Mouse (Mus musculus): ENCODE results near the gene Taar7f. TPM values are rescaled to one million over a fixed set of nuclear protein-coding genes. Genes with fewer than 3 reads are reported as not detected.
"Not testable (repeated sequence)": the region's sequence is repeated elsewhere in the genome, so short reads cannot be mapped to it uniquely, and the experiment has no call there.

Gene Taar7f
- not detected in 2 replicates for polyA plus RNA-seq (2015; fragmentation: Nextera tagmentation; extraction: Ambion mirVana)

DNA sequence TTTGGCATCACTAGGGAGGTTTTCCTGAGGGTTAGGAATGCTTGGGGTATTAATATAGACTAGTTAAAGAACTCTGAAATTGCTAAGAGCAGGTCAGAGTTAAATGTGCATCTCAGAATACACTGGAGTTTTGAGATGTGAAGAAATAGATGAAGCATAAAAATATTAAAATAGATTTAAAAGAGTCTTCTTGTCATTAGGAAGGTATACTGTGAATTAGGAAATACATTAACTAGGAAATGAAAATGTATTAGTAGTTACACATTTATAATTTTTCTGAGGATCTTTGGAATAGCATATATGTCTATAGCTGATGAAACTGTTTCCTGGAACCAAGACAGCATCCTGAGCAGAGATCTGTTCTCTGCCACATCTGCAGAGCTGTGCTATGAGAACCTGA, at the start of gene Taar7f:
Gene Taar7f, plus strand, starts transcription at position 301 of the 400 bp plus-strand sequence.
- no peak within 1 kb of the TSS for H3K4me3 ChIP-seq
- H3K9ac ChIP-seq = no peak within 1 kb of the TSS
- ATAC-seq (ENCODE audit: low FRiP score) = no peak
- no peaks in the 10 kb centered on the region for H3K27me3 ChIP-seq
- H3K36me3 ChIP-seq = no peaks in the 10 kb centered on the region
- no peak within 1 kb of the TSS for H3K4me2 ChIP-seq
- H3K9me3 ChIP-seq = no peaks in the 10 kb centered on the region
- no peaks in the 10 kb centered on the region for H3K4me1 ChIP-seq (replicated peaks)
- H3K27ac ChIP-seq = no peak within 1 kb of the TSS

DNA sequence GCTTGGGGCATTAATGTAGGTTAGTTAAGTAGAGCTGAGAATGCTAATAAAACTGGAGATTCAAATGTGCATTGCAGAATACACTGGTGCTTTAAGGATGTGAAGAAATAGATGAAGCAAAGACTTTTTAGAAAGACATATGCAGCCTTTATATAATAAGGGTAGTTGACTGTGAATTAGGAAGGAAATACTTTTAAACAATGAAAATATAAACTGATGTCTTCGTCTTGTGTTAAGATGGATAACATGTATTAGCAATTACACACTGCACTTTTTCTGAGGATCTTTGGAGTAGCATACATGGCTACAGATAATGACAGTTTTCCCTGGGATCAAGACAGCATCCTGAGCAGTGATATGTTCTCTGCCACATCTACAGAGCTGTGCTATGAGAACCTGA, 49.7 kb upstream of the Taar7f start, which contains the start of gene Taar7b:
Gene Taar7b, plus strand, starts transcription at position 301 of the 400 bp plus-strand sequence.
- ATAC-seq (ENCODE audit: low FRiP score) = no peak
- Histone ChIP-seq H3K36me3 (no peaks in the 10 kb centered on the region), H3K9ac (no peak within 1 kb of the TSS), H3K9me3 (no peaks in the 10 kb centered on the region), H3K4me2 (no peak within 1 kb of the TSS), H3K27ac (no peak within 1 kb of the TSS), H3K27me3 (no peaks in the 10 kb centered on the region), H3K4me3 (no peak within 1 kb of the TSS), H3K4me1 (replicated peaks) (no peaks in the 10 kb centered on the region)
- WGBS = 93% methylated on average over 1 of the region's 1 CpGs

DNA sequence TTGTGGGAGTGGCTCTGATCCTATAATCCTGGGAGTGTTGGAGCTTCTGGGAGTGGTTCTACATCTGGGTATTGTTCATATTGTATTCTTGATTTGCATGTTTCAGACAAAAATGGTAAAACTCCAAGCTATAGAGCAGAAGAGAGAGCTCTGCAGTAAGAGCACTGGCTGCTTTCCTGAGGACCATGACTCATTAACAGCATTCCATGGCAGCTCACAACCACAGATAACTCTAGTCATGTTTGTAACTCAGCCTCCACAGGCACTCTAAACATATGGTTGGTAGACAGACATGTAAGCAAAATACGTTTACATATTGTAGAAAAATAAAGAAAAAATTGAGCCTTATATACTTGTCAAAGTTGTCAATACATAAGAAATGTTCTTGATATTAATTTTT, 42.9 kb upstream of the Taar7f start:
- Histone ChIP-seq H3K36me3 (no peaks in the 10 kb centered on the region), H3K9me3 (no peaks in the 10 kb centered on the region), H3K4me2 (no peak overlapping the region), H3K9ac (no peak overlapping the region), H3K27me3 (no peaks in the 10 kb centered on the region), H3K4me3 (no peak overlapping the region), H3K27ac (no peak overlapping the region), H3K4me1 (replicated peaks) (no peaks in the 10 kb centered on the region)
- ATAC-seq (ENCODE audit: low FRiP score) = no peak
- 88% methylated on average over 1 of the region's 1 CpGs for WGBS

DNA sequence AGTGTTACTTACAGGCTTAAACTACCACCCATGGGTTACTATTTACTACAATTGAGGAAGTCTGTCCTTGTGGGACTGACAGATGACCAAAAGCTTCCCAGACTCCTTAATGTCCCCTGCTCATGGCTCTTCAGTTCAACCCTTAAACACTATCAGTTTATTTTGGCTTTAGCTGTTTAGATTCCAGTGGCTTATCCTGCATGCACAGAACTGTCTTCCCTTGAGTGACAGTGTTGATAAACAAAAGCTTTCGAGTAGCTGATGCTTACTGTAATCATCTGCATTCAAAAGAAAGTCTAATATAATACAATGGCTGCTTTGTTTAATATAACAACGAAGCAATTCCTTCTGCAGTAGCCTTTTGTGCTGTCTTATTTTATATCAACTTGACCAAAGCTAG, 42.3 kb upstream of the Taar7f start:
- Histone ChIP-seq H3K4me3 (no peak overlapping the region), H3K9me3 (no peaks in the 10 kb centered on the region), H3K36me3 (no peaks in the 10 kb centered on the region), H3K27ac (no peak overlapping the region), H3K4me1 (replicated peaks) (no peaks in the 10 kb centered on the region), H3K27me3 (no peaks in the 10 kb centered on the region), H3K4me2 (no peak overlapping the region), H3K9ac (no peak overlapping the region)
- 62% methylated on average over 2 of the region's 2 CpGs for WGBS
- ATAC-seq (ENCODE audit: low FRiP score) = no peak

DNA sequence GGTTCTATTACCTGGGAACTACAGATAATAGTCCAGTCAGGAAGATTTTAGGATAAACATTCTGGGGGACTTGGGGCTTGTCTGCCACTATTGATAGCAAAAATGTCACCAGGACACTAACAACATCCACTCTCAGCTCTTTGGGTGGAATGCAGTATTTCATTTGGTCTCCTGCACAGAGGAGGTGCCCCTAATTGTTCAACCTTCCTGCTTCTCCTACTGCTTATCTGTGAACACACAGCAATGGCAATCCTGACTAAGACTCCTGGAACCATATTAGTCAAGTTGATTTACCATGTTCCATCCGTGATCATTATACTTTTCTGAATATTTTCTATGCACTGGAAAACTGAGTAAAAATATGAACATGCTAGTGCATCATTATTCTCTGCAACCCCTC, 41.2 kb upstream of the Taar7f start:
- no peaks in the 10 kb centered on the region for H3K4me1 ChIP-seq (replicated peaks)
- no peak for ATAC-seq (ENCODE audit: low FRiP score)
- H3K27ac ChIP-seq = no peak overlapping the region
- H3K27me3 ChIP-seq = no peaks in the 10 kb centered on the region
- no peaks in the 10 kb centered on the region for H3K9me3 ChIP-seq
- 94% methylated on average over 1 of the region's 1 CpGs for WGBS
- H3K4me2 ChIP-seq = no peak overlapping the region
- H3K4me3 ChIP-seq = no peak overlapping the region
- H3K9ac ChIP-seq = no peak overlapping the region
- H3K36me3 ChIP-seq = no peaks in the 10 kb centered on the region

DNA sequence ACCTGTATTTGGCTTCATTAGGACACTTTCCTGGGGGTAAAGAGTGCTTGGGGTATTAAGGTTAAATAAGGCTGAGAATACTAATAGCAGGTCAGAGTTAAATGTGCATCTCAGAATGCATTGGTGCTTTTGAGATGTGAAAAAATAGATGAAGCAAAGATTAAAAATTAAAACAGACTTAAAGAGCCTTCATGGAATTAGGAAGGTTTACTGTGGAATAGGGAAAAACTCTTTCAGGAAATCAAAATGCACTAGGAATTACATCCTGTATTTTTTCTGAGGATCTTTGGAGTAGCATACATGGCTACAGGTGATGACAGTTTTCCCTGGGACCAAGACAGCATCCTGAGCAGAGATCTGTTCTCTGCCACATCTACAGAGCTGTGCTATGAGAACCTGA, 22.4 kb upstream of the Taar7f start, which contains the start of gene Taar7d:
Gene Taar7d, plus strand, starts transcription at position 301 of the 400 bp plus-strand sequence.
- no peaks in the 10 kb centered on the region for H3K27me3 ChIP-seq
- no peak within 1 kb of the TSS for H3K27ac ChIP-seq
- no peak within 1 kb of the TSS for H3K4me3 ChIP-seq
- H3K4me1 ChIP-seq (replicated peaks) = no peaks in the 10 kb centered on the region
- no peaks in the 10 kb centered on the region for H3K36me3 ChIP-seq
- no peak within 1 kb of the TSS for H3K4me2 ChIP-seq
- H3K9ac ChIP-seq = no peak within 1 kb of the TSS
- H3K9me3 ChIP-seq = no peaks in the 10 kb centered on the region
- ATAC-seq (ENCODE audit: low FRiP score) = no peak

DNA sequence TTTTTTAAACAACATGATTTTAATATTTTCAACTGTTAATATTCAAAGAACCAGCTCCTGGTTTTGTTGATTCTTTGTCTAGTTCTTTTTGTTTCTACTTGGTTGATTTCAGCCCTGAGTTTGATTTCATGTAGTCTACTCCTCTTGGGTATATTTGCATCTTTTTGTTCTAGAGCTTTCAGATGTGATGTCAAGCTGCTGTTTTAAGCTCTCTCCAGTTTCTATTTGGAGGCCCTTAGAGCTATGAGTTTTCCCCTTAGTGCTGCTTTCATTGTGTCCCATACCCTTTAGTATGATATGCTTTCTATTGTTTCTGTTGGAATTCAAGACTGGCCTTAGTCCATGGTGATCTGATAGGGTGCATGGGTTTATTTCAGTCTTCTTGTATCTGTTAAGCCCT, 18.0 kb upstream of the Taar7f start:
- H3K9me3 ChIP-seq = no peaks in the 10 kb centered on the region
- H3K4me1 ChIP-seq (replicated peaks) = no peaks in the 10 kb centered on the region
- no peak for ATAC-seq (ENCODE audit: low FRiP score)
- no peak overlapping the region for H3K9ac ChIP-seq
- no peaks in the 10 kb centered on the region for H3K36me3 ChIP-seq
- no peaks in the 10 kb centered on the region for H3K27me3 ChIP-seq
- H3K27ac ChIP-seq = no peak overlapping the region
- no peak overlapping the region for H3K4me3 ChIP-seq
- no peak overlapping the region for H3K4me2 ChIP-seq

DNA sequence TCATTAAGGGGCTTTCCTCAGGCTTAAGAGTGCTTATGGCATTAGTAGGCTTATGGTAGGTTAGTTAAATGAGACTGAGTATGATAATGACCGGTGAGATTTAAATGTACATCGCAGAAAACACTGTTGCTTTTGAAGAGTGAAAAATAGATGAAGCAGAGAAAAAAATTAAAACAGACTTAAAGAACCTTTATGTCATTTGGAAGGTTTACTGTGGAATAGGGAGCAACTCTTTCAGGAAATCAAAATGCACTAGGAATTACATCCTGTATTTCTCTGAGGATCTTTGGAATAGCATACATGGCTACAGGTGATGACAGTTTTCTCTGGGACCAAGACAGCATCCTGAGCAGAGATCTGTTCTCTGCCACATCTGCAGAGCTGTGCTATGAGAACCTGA, 12.0 kb upstream of the Taar7f start, which contains the start of gene Taar7e:
Gene Taar7e, plus strand, starts transcription at position 301 of the 400 bp plus-strand sequence.
- WGBS = 91% methylated on average over 2 of the region's 2 CpGs

DNA sequence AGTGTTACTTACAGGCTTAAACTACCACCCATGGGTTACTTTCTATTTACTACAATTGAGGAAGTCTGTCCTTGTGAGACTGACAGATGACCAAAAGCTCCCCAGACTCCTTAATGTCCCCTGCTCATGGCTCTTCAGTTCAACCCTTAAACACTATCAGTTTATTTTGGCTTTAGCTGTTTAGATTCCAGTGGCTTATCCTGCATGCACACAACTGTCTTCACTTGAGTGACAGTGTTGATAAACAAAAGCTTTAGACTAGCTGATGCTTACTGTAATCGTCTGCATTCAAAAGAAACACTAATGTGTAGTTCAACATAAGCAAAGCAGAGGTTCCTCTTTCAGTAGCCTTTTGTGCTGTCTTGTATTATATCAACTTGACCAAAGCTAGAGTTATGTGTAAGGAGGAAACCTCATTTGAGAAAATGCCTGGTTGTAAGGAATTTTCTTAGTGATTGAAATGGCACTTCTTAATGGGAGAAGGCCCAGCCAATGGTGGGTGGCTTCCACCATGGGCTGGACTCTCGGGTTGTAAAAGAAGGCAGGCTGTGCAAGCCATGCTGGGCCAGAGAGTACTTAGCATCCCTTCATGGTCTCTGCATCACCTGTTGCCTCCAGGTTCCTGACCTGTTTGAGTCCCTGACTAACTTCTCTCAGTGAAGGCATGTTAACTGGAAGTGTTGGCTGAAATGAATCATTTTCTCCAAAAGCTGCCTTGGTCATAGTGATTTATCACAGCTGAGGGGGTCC, 9.0 kb upstream of the Taar7f start:
- no peak for ATAC-seq (ENCODE audit: low FRiP score)
- H3K9me3 ChIP-seq = no peaks in the 10 kb centered on the region
- H3K4me3 ChIP-seq = no peak overlapping the region
- no peaks in the 10 kb centered on the region for H3K27me3 ChIP-seq
- no peak overlapping the region for H3K4me2 ChIP-seq
- 71% methylated on average over 2 of the region's 2 CpGs for WGBS
- H3K9ac ChIP-seq = no peak overlapping the region
- H3K27ac ChIP-seq = no peak overlapping the region
- H3K4me1 ChIP-seq (replicated peaks) = no peaks in the 10 kb centered on the region
- no peaks in the 10 kb centered on the region for H3K36me3 ChIP-seq

More for the DNA sequence above, 12.0 kb upstream of the Taar7f start, which contains the start of gene Taar7e:
- no peaks in the 10 kb centered on the region for H3K4me1 ChIP-seq (replicated peaks)
- H3K36me3 ChIP-seq = no peaks in the 10 kb centered on the region
- no peak within 1 kb of the TSS for H3K4me2 ChIP-seq
- ATAC-seq (ENCODE audit: low FRiP score) = no peak
- H3K9me3 ChIP-seq = no peaks in the 10 kb centered on the region
- no peak within 1 kb of the TSS for H3K4me3 ChIP-seq
- H3K27me3 ChIP-seq = no peaks in the 10 kb centered on the region
- no peak within 1 kb of the TSS for H3K27ac ChIP-seq
- H3K9ac ChIP-seq = no peak within 1 kb of the TSS

DNA sequence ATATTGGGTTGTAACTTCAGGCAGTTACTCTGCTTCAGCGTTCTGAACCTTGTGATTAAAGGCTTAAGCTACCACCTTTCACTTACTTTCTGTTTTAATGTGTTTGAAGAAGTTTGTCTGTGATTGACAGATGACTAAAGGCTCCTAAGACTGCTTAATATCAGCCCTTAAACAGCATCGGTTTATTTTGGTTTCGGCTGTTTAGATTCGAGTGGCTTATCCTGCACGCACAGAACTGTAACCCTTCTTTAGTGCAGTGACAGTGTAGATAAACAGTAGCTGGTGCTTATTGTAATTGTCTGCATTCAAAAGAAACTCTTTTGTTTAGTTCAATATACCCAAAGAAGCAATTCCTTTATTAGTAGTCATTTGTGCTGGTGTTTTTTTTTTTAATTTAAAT, 2.7 kb downstream of the Taar7f start:
- H3K9me3 ChIP-seq = no peaks in the 10 kb centered on the region
- ATAC-seq (ENCODE audit: low FRiP score) = no peak
- H3K4me2 ChIP-seq = no peak overlapping the region
- 83% methylated on average over 5 of the region's 5 CpGs for WGBS
- no peak overlapping the region for H3K9ac ChIP-seq
- H3K4me3 ChIP-seq = no peak overlapping the region
- no peak overlapping the region for H3K27ac ChIP-seq
- H3K27me3 ChIP-seq = no peaks in the 10 kb centered on the region
- H3K4me1 ChIP-seq (replicated peaks) = no peaks in the 10 kb centered on the region
- H3K36me3 ChIP-seq = no peaks in the 10 kb centered on the region

DNA sequence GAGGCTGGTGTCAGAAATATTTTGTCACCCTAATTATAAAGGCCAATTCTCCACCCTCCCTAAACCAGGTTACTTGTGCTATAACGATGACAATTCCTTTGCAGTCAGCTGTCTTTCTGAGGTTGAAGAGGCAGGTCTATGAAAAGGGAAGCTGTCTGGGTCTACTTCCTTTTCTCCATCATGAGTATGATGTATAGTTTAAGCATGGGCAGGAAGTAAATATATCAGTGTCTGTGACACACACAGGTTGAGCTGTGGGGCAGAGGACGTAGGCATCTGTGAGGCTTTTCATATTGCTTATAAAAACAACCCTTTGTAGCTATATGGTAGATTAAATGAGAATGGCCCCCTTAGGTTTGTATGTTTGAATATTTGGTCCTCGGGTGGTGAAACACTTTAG, 9.7 kb downstream of the Taar7f start:
- Histone ChIP-seq H3K4me2 (no peak overlapping the region), H3K27ac (no peak overlapping the region), H3K9me3 (no peaks in the 10 kb centered on the region), H3K4me1 (replicated peaks) (no peaks in the 10 kb centered on the region), H3K36me3 (no peaks in the 10 kb centered on the region), H3K4me3 (no peak overlapping the region), H3K9ac (no peak overlapping the region), H3K27me3 (no peaks in the 10 kb centered on the region)
- 90% methylated on average over 3 of the region's 3 CpGs for WGBS
- no peak for ATAC-seq (ENCODE audit: low FRiP score)

DNA sequence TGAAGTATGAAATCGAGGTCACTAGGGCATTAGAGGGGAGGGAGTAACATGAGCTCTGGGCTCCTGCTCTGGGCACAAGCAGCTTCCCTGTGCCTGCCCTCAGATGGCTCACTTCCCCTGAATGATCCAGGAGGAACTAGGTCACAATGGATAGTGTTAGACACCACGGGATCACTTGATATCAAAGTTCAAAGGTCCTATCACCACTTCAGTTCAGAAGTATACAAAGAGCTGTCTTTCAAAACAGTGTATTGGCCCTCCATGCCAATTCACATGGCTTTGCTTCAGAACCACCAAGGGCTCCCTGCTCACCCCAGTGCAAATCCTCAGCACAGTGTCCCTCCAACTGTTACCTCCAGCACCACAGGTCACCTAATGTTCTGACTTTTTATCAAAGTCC, 25.4 kb downstream of the Taar7f start:
- not testable (repeated sequence) for H3K4me1 ChIP-seq (replicated peaks); H3K9ac ChIP-seq; H3K9me3 ChIP-seq; H3K27me3 ChIP-seq; H3K4me2 ChIP-seq; H3K27ac ChIP-seq; H3K4me3 ChIP-seq; H3K36me3 ChIP-seq; ATAC-seq (ENCODE audit: low FRiP score)
- 63% methylated on average over 2 of the region's 2 CpGs for WGBS

DNA sequence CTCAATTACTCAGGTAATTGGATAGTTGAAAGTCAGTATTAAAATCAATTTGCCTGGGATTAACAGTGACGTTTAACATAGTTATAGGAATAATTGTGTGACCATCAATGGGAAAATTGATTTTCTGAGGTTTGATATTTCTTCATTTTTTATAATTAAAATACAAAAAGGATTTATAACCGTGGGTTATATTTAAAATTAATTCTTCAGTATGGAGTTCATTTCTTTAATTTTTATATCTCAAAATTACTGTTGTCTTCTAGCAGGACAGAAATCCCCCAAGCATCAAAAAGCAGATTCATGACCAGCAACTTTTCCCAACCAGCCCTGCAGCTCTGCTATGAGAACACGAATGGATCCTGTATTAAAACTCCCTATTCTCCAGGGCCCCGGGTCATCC, 26.9 kb downstream of the Taar7f start, which contains the start of gene Taar8a:
Gene Taar8a, plus strand, starts transcription at position 301 of the 400 bp plus-strand sequence.
- not testable (repeated sequence) for H3K9ac ChIP-seq; H3K4me1 ChIP-seq (replicated peaks); H3K4me2 ChIP-seq; H3K27ac ChIP-seq; H3K27me3 ChIP-seq; ATAC-seq (ENCODE audit: low FRiP score); H3K4me3 ChIP-seq; H3K36me3 ChIP-seq; H3K9me3 ChIP-seq
- WGBS = 76% methylated on average over 2 of the region's 4 CpGs

Measured in hindbrain, embryonic 13.5 days (tissue).